In the genomic region with DNA sequence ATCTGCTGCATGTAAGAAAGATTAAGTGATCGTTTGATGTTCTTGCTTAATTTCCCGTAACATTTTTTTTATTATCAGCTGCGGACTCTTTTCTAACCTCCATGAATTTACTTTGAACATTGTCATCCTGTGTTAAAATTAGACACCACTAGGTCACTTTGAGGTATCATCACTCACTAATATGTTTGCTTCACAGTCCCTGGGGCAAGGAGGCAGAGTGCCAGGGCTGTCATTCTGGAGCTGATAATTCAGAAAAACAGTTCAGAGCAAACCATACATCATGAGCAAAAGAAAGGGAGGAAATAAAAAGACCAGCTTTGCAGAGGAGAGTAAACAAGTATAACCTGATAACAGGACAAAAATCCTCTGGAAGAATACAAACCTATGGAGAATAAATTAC, we compare ENCODE assay signal across 17 mouse cellular contexts.
DNase-seq lines count a peak whose midpoint lies in the region; ATAC-seq and TF ChIP-seq lines count a peak whose summit lies in the region.
"Had no signal": no experiment of that assay in that cellular context is flagged by ENCODE, and none has a peak within 500 bp of the region (broad histone marks: within the 10 kb centered on the region; RNA-seq: fewer than 3 reads in every experiment).

No protein-coding gene starts in this region.

- 30% methylated on average over 3 of the region's 3 CpGs for WGBS in lung, embryonic 14.5 days
- WGBS in lung, adult 2 months = 43% methylated on average over 3 of the region's 3 CpGs
- 74% methylated on average over 3 of the region's 3 CpGs for WGBS in midbrain, embryonic 14.5 days

- TF ChIP-seq CTCF in lung, embryonic 14.5 days (IDR thresholded peaks at IDR 0.05; ENCODE audit: low read depth) = no peak
- TF ChIP-seq CTCF in lung, adult 2 months (IDR thresholded peaks at IDR 0.05; ENCODE audit: insufficient read depth, low read length) = no peak

- no peaks in the 10 kb centered on the region for H3K27me3 ChIP-seq in lung, embryonic 14.5 days (ENCODE audit: insufficient read depth, low read length)
- no peaks in the 10 kb centered on the region for H3K27me3 ChIP-seq in midbrain, embryonic 14.5 days (ENCODE audit: control insufficient read depth, insufficient read depth, low read length)
- H3K27me3 ChIP-seq: intestine, embryonic 15.5 days; liver, embryonic 13.5 days; Patski had no signal

- TF ChIP-seq POLR2A in lung, adult 2 months (IDR thresholded peaks at IDR 0.05; ENCODE audit: borderline replicate concordance, extremely low read depth, low read depth, low read length) = no peak

- ATAC-seq in cerebellum, adult (ENCODE audit: insufficient number of reproducible peaks, low FRiP score, low TSS enrichment) = no peak
- no peak for ATAC-seq in lung, embryonic 14.5 days (ENCODE audit: insufficient read depth)
- ATAC-seq in midbrain, embryonic 14.5 days (ENCODE audit: low FRiP score, low TSS enrichment) = no peak
- ATAC-seq: intestine, embryonic 15.5 days; Patski had no signal

- H3K36me3 ChIP-seq in lung, embryonic 14.5 days (ENCODE audit: insufficient read depth) = no peaks in the 10 kb centered on the region
- H3K36me3 ChIP-seq in midbrain, embryonic 14.5 days (ENCODE audit: control insufficient read depth, insufficient read depth, low read length) = no peaks in the 10 kb centered on the region
- H3K36me3 ChIP-seq: embryonic facial prominence, embryonic 10.5 days; intestine, embryonic 15.5 days; liver, embryonic 13.5 days had no signal

- no peak overlapping the region for H3K4me2 ChIP-seq in lung, embryonic 14.5 days
- H3K4me2 ChIP-seq in midbrain, embryonic 14.5 days (ENCODE audit: low read length) = no peak overlapping the region
- H3K4me2 ChIP-seq: intestine, embryonic 15.5 days; liver, embryonic 13.5 days had no signal

- H3K4me3 ChIP-seq in lung, embryonic 14.5 days (ENCODE audit: low read depth, low read length) = no peak overlapping the region
- no peak overlapping the region for H3K4me3 ChIP-seq in lung, adult 2 months (replicated peaks; ENCODE audit: extremely low read depth, low read depth, low read length)
- H3K4me3 ChIP-seq in midbrain, embryonic 14.5 days (replicated peaks; ENCODE audit: low read depth, low read length) = no peak overlapping the region
- H3K4me3 ChIP-seq: embryonic facial prominence, embryonic 10.5 days; erythroblast, embryonic 14.5 days; intestine, embryonic 15.5 days; liver, embryonic 13.5 days had no signal

- no peak overlapping the region for H3K27ac ChIP-seq in lung, embryonic 14.5 days (ENCODE audit: low read depth)
- H3K27ac ChIP-seq in midbrain, embryonic 14.5 days (replicated peaks; ENCODE audit: low read depth, low read length) = no peak overlapping the region
- H3K27ac ChIP-seq: embryonic facial prominence, embryonic 10.5 days; intestine, embryonic 15.5 days; liver, embryonic 13.5 days; stomach, postnatal 0 days had no signal

- peak; percentile 52 to 56 for DNase-seq in cerebellum, postnatal 10 days
- peak; percentile 26 to 31 for DNase-seq in heart, postnatal 10 days
- no peak for DNase-seq in heart, postnatal 25 days (ENCODE audit: low spot score)
- peak; percentile 59 for DNase-seq in lung, embryonic 14.5 days
- DNase-seq in lung, adult 2 months = no peak
- DNase-seq in midbrain, embryonic 14.5 days = no peak
- DNase-seq: gastrocnemius, postnatal 10 days; liver, embryonic 13.5 days; lung, postnatal 14 days; spleen, adult 18-20 months; thymus, postnatal 14 days had no signal

- H3K9me3 ChIP-seq in lung, embryonic 14.5 days (ENCODE audit: low read depth, low read length) = no peaks in the 10 kb centered on the region
- H3K9me3 ChIP-seq in midbrain, embryonic 14.5 days (ENCODE audit: control insufficient read depth, low read length) = no peaks in the 10 kb centered on the region
- H3K9me3 ChIP-seq: embryonic facial prominence, embryonic 10.5 days; intestine, embryonic 15.5 days; liver, embryonic 13.5 days had no signal

- intact Hi-C loops in heart, postnatal 10 days (cut with DNase I) = no loop called here
- intact Hi-C loops in heart, postnatal 25 days (cut with DNase I) = no loop called here

- H3K4me1 ChIP-seq in lung, embryonic 14.5 days (ENCODE audit: insufficient read depth) = peaks cover 9% of the 10 kb centered on the region
- no peaks in the 10 kb centered on the region for H3K4me1 ChIP-seq in lung, adult 2 months (ENCODE audit: control insufficient read depth, insufficient read depth, low read length)
- H3K4me1 ChIP-seq in midbrain, embryonic 14.5 days (ENCODE audit: control insufficient read depth, insufficient read depth, low read length) = 0 out of 2 replicates have a peak, but pooled peaks cover 5% of the 10 kb centered on the region
- H3K4me1 ChIP-seq: intestine, embryonic 15.5 days had no signal

- no peak overlapping the region for H3K9ac ChIP-seq in lung, embryonic 14.5 days
- no peak overlapping the region for H3K9ac ChIP-seq in midbrain, embryonic 14.5 days (replicated peaks; ENCODE audit: low read length)
- H3K9ac ChIP-seq: intestine, embryonic 15.5 days; liver, embryonic 13.5 days had no signal

Comparison
In these comparisons a context has a peak if more than half of its experiments do, and no peak if none do; other contexts are left out.
1. DNase-seq: peak in cerebellum, postnatal 10 days (2 of 2), heart, postnatal 10 days (2 of 2) and lung, embryonic 14.5 days (single experiment); none in heart, postnatal 25 days (single experiment), lung, adult 2 months (single experiment) and midbrain, embryonic 14.5 days (single experiment).